Mouse (Mus musculus): ENCODE measurements around the gene Rapgef1. TPM values are rescaled to one million over a fixed set of nuclear protein-coding genes. Genes with fewer than 3 reads are reported as not detected.

The Rapgef1 gene
- polyA plus RNA-seq, 1 experiment, result 2.0 TPM

- Histone ChIP-seq H3K4me3 (replicated peaks) (no peak overlapping the region), H3K4me1 (ENCODE audit: control insufficient read depth) (no peaks in the 10 kb centered on the region), H3K27me3 (ENCODE audit: control insufficient read depth) (no peaks in the 10 kb centered on the region), H3K36me3 (ENCODE audit: control insufficient read depth) (peaks cover 91% of the 10 kb centered on the region), H3K9me3 (ENCODE audit: control insufficient read depth, low read length) (no peaks in the 10 kb centered on the region)
- TF ChIP-seq TAL1 (IDR thresholded peaks at IDR 0.05; ENCODE audit: low read length), result no peak
Observed at GRCm38 (mm10) chr2:29731545-29731944, 112.0 kb downstream of the Rapgef1 start.

- no peak overlapping the region for H3K4me3 ChIP-seq (replicated peaks)
- no peaks in the 10 kb centered on the region for H3K9me3 ChIP-seq (ENCODE audit: control insufficient read depth, low read length)
- H3K36me3 ChIP-seq (ENCODE audit: control insufficient read depth), result peaks cover 93% of the 10 kb centered on the region
- H3K27me3 ChIP-seq (ENCODE audit: control insufficient read depth), result no peaks in the 10 kb centered on the region
- H3K4me1 ChIP-seq (ENCODE audit: control insufficient read depth), result no peaks in the 10 kb centered on the region
- TF ChIP-seq TAL1 (IDR thresholded peaks at IDR 0.05; ENCODE audit: low read length), result no peak
- no peak for TF ChIP-seq GATA1 (IDR thresholded peaks at IDR 0.05; ENCODE audit: low read length)
Observed at GRCm38 (mm10) chr2:29732559-29732958, 113.0 kb downstream of the Rapgef1 start.

GRCm38 (mm10) chr2:29733348-29733747, 113.8 kb downstream of the Rapgef1 start:
- TF ChIP-seq TAL1 (IDR thresholded peaks at IDR 0.05; ENCODE audit: low read length), result no peak
- no peak for TF ChIP-seq GATA1 (IDR thresholded peaks at IDR 0.05; ENCODE audit: low read length)
- no peaks in the 10 kb centered on the region for H3K9me3 ChIP-seq (ENCODE audit: control insufficient read depth, low read length)
- peaks cover 93% of the 10 kb centered on the region for H3K36me3 ChIP-seq (ENCODE audit: control insufficient read depth)
- H3K27me3 ChIP-seq (ENCODE audit: control insufficient read depth), result no peaks in the 10 kb centered on the region
- H3K4me1 ChIP-seq (ENCODE audit: control insufficient read depth), result no peaks in the 10 kb centered on the region
- no peak overlapping the region for H3K4me3 ChIP-seq (replicated peaks)

GRCm38 (mm10) chr2:29735708-29736107, 116.2 kb downstream of the Rapgef1 start:
- TF ChIP-seq TAL1 (IDR thresholded peaks at IDR 0.05; ENCODE audit: low read length), result no peak
- TF ChIP-seq GATA1 (IDR thresholded peaks at IDR 0.05; ENCODE audit: low read length), result no peak
- no peaks in the 10 kb centered on the region for H3K9me3 ChIP-seq (ENCODE audit: control insufficient read depth, low read length)
- H3K4me3 ChIP-seq (replicated peaks), result no peak overlapping the region
- no peaks in the 10 kb centered on the region for H3K27me3 ChIP-seq (ENCODE audit: control insufficient read depth)
- peaks cover 88% of the 10 kb centered on the region for H3K36me3 ChIP-seq (ENCODE audit: control insufficient read depth)
- no peaks in the 10 kb centered on the region for H3K4me1 ChIP-seq (ENCODE audit: control insufficient read depth)

GRCm38 (mm10) chr2:29737209-29737925, 117.8 kb downstream of the Rapgef1 start:
- Histone ChIP-seq H3K4me1 (ENCODE audit: control insufficient read depth) (no peaks in the 10 kb centered on the region), H3K9me3 (ENCODE audit: control insufficient read depth, low read length) (no peaks in the 10 kb centered on the region), H3K36me3 (ENCODE audit: control insufficient read depth) (peaks cover 76% of the 10 kb centered on the region), H3K4me3 (replicated peaks) (no peak overlapping the region), H3K27me3 (ENCODE audit: control insufficient read depth) (no peaks in the 10 kb centered on the region)
- TF ChIP-seq TAL1 (IDR thresholded peaks at IDR 0.05; ENCODE audit: low read length) (no peak), GATA1 (IDR thresholded peaks at IDR 0.05; ENCODE audit: low read length) (no peak)

- H3K27me3 ChIP-seq (ENCODE audit: control insufficient read depth), result no peaks in the 10 kb centered on the region
- H3K36me3 ChIP-seq (ENCODE audit: control insufficient read depth), result peaks cover 62% of the 10 kb centered on the region
- no peak overlapping the region for H3K4me3 ChIP-seq (replicated peaks)
- no peaks in the 10 kb centered on the region for H3K9me3 ChIP-seq (ENCODE audit: control insufficient read depth, low read length)
- TF ChIP-seq TAL1 (IDR thresholded peaks at IDR 0.05; ENCODE audit: low read length), result no peak
- TF ChIP-seq GATA1 (IDR thresholded peaks at IDR 0.05; ENCODE audit: low read length), result no peak
- no peaks in the 10 kb centered on the region for H3K4me1 ChIP-seq (ENCODE audit: control insufficient read depth)
Observed at GRCm38 (mm10) chr2:29738799-29739198, 119.3 kb downstream of the Rapgef1 start.

- Histone ChIP-seq H3K4me3 (replicated peaks) (no peak overlapping the region), H3K9me3 (ENCODE audit: control insufficient read depth, low read length) (no peaks in the 10 kb centered on the region), H3K4me1 (ENCODE audit: control insufficient read depth) (no peaks in the 10 kb centered on the region), H3K36me3 (ENCODE audit: control insufficient read depth) (peaks cover 56% of the 10 kb centered on the region), H3K27me3 (ENCODE audit: control insufficient read depth) (no peaks in the 10 kb centered on the region)
- no peak for TF ChIP-seq TAL1 (IDR thresholded peaks at IDR 0.05; ENCODE audit: low read length)
- no peak for TF ChIP-seq GATA1 (IDR thresholded peaks at IDR 0.05; ENCODE audit: low read length)
Observed at GRCm38 (mm10) chr2:29739368-29739767, 119.8 kb downstream of the Rapgef1 start.

- H3K4me1 ChIP-seq (ENCODE audit: control insufficient read depth), result no peaks in the 10 kb centered on the region
- no peak for TF ChIP-seq GATA1 (IDR thresholded peaks at IDR 0.05; ENCODE audit: low read length)
- TF ChIP-seq TAL1 (IDR thresholded peaks at IDR 0.05; ENCODE audit: low read length), result no peak
- peaks cover 15% of the 10 kb centered on the region for H3K27me3 ChIP-seq (ENCODE audit: control insufficient read depth)
- no peak overlapping the region for H3K4me3 ChIP-seq (replicated peaks)
- no peaks in the 10 kb centered on the region for H3K9me3 ChIP-seq (ENCODE audit: control insufficient read depth, low read length)
- H3K36me3 ChIP-seq (ENCODE audit: control insufficient read depth), result peaks cover 39% of the 10 kb centered on the region
Observed at GRCm38 (mm10) chr2:29741207-29741606, 121.7 kb downstream of the Rapgef1 start.

- Histone ChIP-seq H3K9me3 (ENCODE audit: control insufficient read depth, low read length) (no peaks in the 10 kb centered on the region; the same call in 1 of the 2 replicates), H3K27me3 (ENCODE audit: control insufficient read depth) (peaks cover 44% of the 10 kb centered on the region), H3K36me3 (ENCODE audit: control insufficient read depth) (peaks cover 10% of the 10 kb centered on the region), H3K4me1 (ENCODE audit: control insufficient read depth) (no peaks in the 10 kb centered on the region), H3K4me3 (replicated peaks) (no peak overlapping the region)
- TF ChIP-seq GATA1 (IDR thresholded peaks at IDR 0.05; ENCODE audit: low read length), result no peak
- TF ChIP-seq TAL1 (IDR thresholded peaks at IDR 0.05; ENCODE audit: low read length), result no peak
Observed at GRCm38 (mm10) chr2:29744256-29744655, 124.7 kb downstream of the Rapgef1 start.
